Mouse (Mus musculus) brain, embryonic 14.5 days (tissue): ENCODE measurements around the gene Hspa12a.

Source experiments
- CTCF ChIP-seq: fragments of 200-500 bp; IDR thresholded peaks from 2 replicates; pipeline ENCODE4 v1.5.1; 2012; ENCODE audit warnings: inconsistent platforms, mild to moderate bottlenecking, moderate library complexity, borderline replicate concordance; ENCODE audit not compliant: insufficient read depth, insufficient read length; ENCODE audit errors: extremely low read depth
- POLR2A ChIP-seq: fragments of 200-500 bp; IDR thresholded peaks from 2 replicates; pipeline ENCODE4 v1.6.1; 2012; ENCODE audit warnings: mild to moderate bottlenecking, inconsistent platforms, borderline replicate concordance; ENCODE audit not compliant: poor library complexity, insufficient read depth, insufficient read length, severe bottlenecking; ENCODE audit errors: extremely low read depth

GRCm38 (mm10) chr19:58822454-58823200 lies 120.8 kb downstream of the Hspa12a start:
- TF ChIP-seq CTCF (no peak), POLR2A (no peak)
